Mouse (Mus musculus): ENCODE measurements around the gene Ptchd4.

DNA sequence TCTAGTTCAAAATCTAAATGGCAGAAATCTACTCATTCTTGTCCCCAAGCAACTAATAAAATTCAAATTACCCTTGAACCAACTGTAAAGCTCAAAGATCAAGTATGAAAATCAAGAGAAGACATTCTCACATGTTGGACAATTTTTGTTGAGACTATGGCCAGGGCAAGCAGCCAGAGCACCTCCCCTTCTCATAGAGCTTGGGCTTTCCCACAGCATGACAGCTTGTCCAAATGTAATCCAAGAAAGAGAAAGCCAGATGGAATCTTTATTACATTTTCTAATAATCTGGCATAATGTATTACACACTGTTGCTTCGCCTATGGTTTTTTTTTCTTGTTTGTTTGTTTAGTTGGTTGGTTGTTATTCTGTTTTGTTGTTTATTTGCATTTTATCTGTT, 102.7 kb downstream of the Ptchd4 start:
- TF ChIP-seq POLR2A (IDR thresholded peaks at IDR 0.05; ENCODE audit: borderline replicate concordance, extremely low read depth, low read depth, low read length) (no peak), CTCF (IDR thresholded peaks at IDR 0.05; ENCODE audit: insufficient read depth, low read length) (no peak)

Data from lung, adult 2 months (tissue).